Mouse (Mus musculus): ENCODE measurements around the gene Defa2. TPM values are rescaled to one million over a fixed set of nuclear protein-coding genes. Genes with fewer than 3 reads are reported as not detected.
"Not testable (repeated sequence)": the region's sequence is repeated elsewhere in the genome, so short reads cannot be mapped to it uniquely, and the experiment has no call there.

Gene Defa2
- total RNA-seq (2015) (not detected in 2 replicates), total RNA-seq (2017) (not detected in 2 replicates)

GRCm38 (mm10) chr8:21378215-21378614 lies at the start of gene Defa2:
Gene Defa2 (plus strand): TSS chr8:21378515.
- ATAC-seq (ENCODE audit: poor library complexity, severe bottlenecking): not testable (repeated sequence)

DNA sequence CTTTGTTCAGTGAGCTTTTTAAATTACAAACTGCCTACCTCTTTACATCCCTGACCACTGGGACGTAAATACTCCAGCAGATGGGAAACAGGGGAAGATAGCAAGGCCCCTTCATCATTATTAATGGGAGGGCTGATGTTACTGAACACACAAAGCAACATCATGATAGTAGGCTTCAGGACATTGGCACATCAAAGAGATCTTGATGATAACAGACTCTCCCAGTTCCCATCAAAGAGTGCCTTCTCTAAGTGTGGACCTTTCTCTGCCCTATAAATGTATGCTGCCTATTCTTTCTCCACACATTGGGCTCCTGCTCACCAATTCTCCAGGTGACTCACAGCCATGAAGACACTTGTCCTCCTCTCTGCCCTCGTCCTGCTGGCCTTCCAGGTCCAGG lies 13.2 kb downstream of the Defa2 start, which contains the start of gene Defa33:
Gene Defa33, plus strand, starts transcription at position 301 of the 400 bp plus-strand sequence.
- not testable (repeated sequence) for ATAC-seq (ENCODE audit: poor library complexity, severe bottlenecking)

DNA sequence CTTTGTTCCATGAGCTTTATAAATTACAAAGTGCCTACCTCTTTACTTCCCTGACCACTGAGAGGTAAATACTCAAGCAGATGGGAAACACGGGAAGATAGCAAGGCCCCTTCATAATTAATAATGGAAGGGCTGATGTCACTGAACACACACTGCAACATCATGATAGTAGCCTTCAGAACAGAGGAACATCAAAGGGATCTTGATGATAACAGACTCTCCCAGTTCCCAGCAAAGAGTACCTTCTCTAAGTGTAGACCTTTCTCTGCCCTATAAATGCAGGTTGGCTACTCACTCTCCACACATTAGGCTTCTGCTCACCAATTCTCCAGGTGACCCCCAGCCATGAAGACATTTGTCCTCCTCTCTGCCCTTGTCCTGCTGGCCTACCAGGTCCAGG lies 48.8 kb downstream of the Defa2 start, which contains the start of gene Defa36:
Gene Defa36, plus strand, starts transcription at position 301 of the 400 bp plus-strand sequence.
- not testable (repeated sequence) for ATAC-seq (ENCODE audit: poor library complexity, severe bottlenecking)

Other genes starting within 250 kb of the Defa2 start
- not detected in 2 replicates for gene Defa30, start 243.9 kb upstream of the Defa2 start, total RNA-seq (2015)
- gene Defa30, start 243.9 kb upstream of the Defa2 start, total RNA-seq (2017): not detected in 2 replicates
- gene Defa22, start 216.2 kb upstream of the Defa2 start, total RNA-seq (2015): not detected in 2 replicates
- not detected in 2 replicates for gene Defa22, start 216.2 kb upstream of the Defa2 start, total RNA-seq (2017)
- not detected in 2 replicates for gene Defa31, start 186.9 kb upstream of the Defa2 start, total RNA-seq (2015)
- not detected in 2 replicates for gene Defa31, start 186.9 kb upstream of the Defa2 start, total RNA-seq (2017)
- gene Gm15293, start 177.0 kb upstream of the Defa2 start, total RNA-seq (2015): not detected in 2 replicates
- gene Gm15293, start 177.0 kb upstream of the Defa2 start, total RNA-seq (2017): not detected in 2 replicates
- not detected in 2 replicates for gene Gm15292, start 128.8 kb upstream of the Defa2 start, total RNA-seq (2015)
- not detected in 2 replicates for gene Gm15292, start 128.8 kb upstream of the Defa2 start, total RNA-seq (2017)
- not detected in 2 replicates for gene Defa27, start 63.0 kb upstream of the Defa2 start, total RNA-seq (2015)
- gene Defa27, start 63.0 kb upstream of the Defa2 start, total RNA-seq (2017): not detected in 2 replicates
- not detected in 2 replicates for gene Defa29, start 51.5 kb upstream of the Defa2 start, total RNA-seq (2015)
- gene Defa29, start 51.5 kb upstream of the Defa2 start, total RNA-seq (2017): not detected in 2 replicates
- not detected in 2 replicates for gene Defa33, start 13.3 kb downstream of the Defa2 start, total RNA-seq (2015)
- gene Defa33, start 13.3 kb downstream of the Defa2 start, total RNA-seq (2017): not detected in 2 replicates
- gene Defa36, start 48.9 kb downstream of the Defa2 start, total RNA-seq (2015): not detected in 2 replicates
- gene Defa36, start 48.9 kb downstream of the Defa2 start, total RNA-seq (2017): not detected in 2 replicates
- not detected in 2 replicates for gene Gm7849, start 78.0 kb downstream of the Defa2 start, total RNA-seq (2015)
- not detected in 2 replicates for gene Gm7849, start 78.0 kb downstream of the Defa2 start, total RNA-seq (2017)
- gene Defa20, start 130.7 kb downstream of the Defa2 start, total RNA-seq (2015): not detected in 2 replicates
- not detected in 2 replicates for gene Defa20, start 130.7 kb downstream of the Defa2 start, total RNA-seq (2017)
- not detected in 2 replicates for gene Defa32, start 150.5 kb downstream of the Defa2 start, total RNA-seq (2015)
- not detected in 2 replicates for gene Defa32, start 150.5 kb downstream of the Defa2 start, total RNA-seq (2017)
- not detected in 2 replicates for gene Defa37, start 186.9 kb downstream of the Defa2 start, total RNA-seq (2015)
- gene Defa37, start 186.9 kb downstream of the Defa2 start, total RNA-seq (2017): not detected in 2 replicates
- not detected in 2 replicates for gene Defa28, start 204.5 kb downstream of the Defa2 start, total RNA-seq (2015)
- not detected in 2 replicates for gene Defa28, start 204.5 kb downstream of the Defa2 start, total RNA-seq (2017)
- gene Gm7861, start 216.0 kb downstream of the Defa2 start, total RNA-seq (2015): not detected in 2 replicates
- gene Gm7861, start 216.0 kb downstream of the Defa2 start, total RNA-seq (2017): not detected in 2 replicates
- not detected in 2 replicates for gene Defa26, start 239.7 kb downstream of the Defa2 start, total RNA-seq (2015)
- not detected in 2 replicates for gene Defa26, start 239.7 kb downstream of the Defa2 start, total RNA-seq (2017)